Mouse (Mus musculus): ENCODE measurements around the gene Abca17. TPM values are rescaled to one million over a fixed set of nuclear protein-coding genes. Genes with fewer than 3 reads are reported as not detected.

The Abca17 gene
- polyA plus RNA-seq, 1 experiment from 2014 or later, result 0.07 TPM

GRCm38 (mm10) chr17:24349176-24349575 is 1.7 kb downstream of the Abca17 start:
- no peaks in the 10 kb centered on the region for H3K9me3 ChIP-seq (ENCODE audit: control insufficient read depth, low read length)
- H3K4me2 ChIP-seq (ENCODE audit: low read length), result no peak overlapping the region
- H3K36me3 ChIP-seq (ENCODE audit: control insufficient read depth, insufficient read depth, low read length), result no peaks in the 10 kb centered on the region
- peaks cover 15% of the 10 kb centered on the region for H3K27me3 ChIP-seq (ENCODE audit: control insufficient read depth, insufficient read depth, low read length)
- peaks cover 3 to 10% of the 10 kb centered on the region in 2 experiments; a peak in 3 of 4 replicates for H3K4me1 ChIP-seq (ENCODE audit: control insufficient read depth in 2 of 2, insufficient read depth in 2 of 2, low read length in 2 of 2)
- no peak overlapping the region for H3K27ac ChIP-seq (replicated peaks in 1 of 2; ENCODE audit: control insufficient read depth in 1 of 2, insufficient read depth in 1 of 2, low read depth in 2 of 2, low read length in 2 of 2)
- WGBS, result 74% methylated on average over 2 of the region's 2 CpGs
- ATAC-seq (ENCODE audit: insufficient number of reproducible peaks, insufficient read depth, low FRiP score, low read depth), result no peak
- H3K4me3 ChIP-seq (ENCODE audit: control insufficient read depth in 1 of 2, insufficient read depth in 1 of 2, low read depth in 1 of 2, low read length in 2 of 2), result no peak overlapping the region
- H3K9ac ChIP-seq (ENCODE audit: low read length), result no peak overlapping the region

DNA sequence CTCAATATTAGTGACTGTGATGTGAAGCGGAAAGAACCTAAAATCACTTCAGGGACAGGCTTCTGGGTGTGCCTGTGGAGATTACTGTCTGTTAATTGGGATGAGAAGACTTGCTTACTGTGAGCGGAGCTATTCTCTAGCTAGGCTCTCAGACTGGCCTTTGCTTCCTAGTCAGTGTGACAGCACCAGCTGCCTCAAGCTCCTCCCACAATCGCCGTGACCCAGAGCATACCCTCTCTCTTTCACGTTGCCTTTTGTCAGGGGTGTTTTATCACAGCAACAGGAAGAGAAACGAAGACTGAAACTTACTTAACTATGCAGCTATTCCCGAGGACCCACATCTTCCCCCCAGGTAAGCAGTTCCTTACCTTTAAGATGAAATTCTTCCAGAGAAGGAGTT is 4.0 kb downstream of the Abca17 start:
- WGBS, result 47% methylated on average over 7 of the region's 7 CpGs

DNA sequence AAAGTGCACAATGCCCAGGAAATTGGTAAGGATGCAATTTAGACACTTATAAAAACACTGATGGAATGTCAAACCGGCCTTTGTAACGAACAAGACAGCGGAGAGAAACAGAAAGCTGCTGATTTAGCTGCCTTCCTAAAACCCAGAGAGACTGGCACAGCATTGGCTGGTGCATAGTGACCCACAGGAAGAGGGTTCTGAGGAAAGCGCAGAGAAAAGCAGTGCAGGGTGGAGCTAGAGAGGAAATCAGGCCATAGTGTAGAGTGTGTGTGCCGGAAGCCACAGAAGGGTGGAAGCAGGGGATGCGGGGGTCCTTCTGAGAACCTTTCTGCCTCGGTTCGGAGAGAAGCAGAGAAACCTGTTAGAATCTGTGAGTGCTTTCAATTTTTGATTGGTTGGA is 6.2 kb downstream of the Abca17 start:
- Histone ChIP-seq H3K4me2 (ENCODE audit: low read length) (no peak overlapping the region), H3K27me3 (ENCODE audit: control insufficient read depth, insufficient read depth, low read length) (0 out of 2 replicates have a peak, but pooled peaks cover 4% of the 10 kb centered on the region), H3K27ac (replicated peaks in 1 of 2; ENCODE audit: control insufficient read depth in 1 of 2, insufficient read depth in 1 of 2, low read depth in 2 of 2, low read length in 2 of 2) (no peak overlapping the region), H3K36me3 (ENCODE audit: control insufficient read depth, insufficient read depth, low read length) (no peaks in the 10 kb centered on the region), H3K9me3 (ENCODE audit: control insufficient read depth, low read length) (no peaks in the 10 kb centered on the region), H3K4me3 (ENCODE audit: control insufficient read depth in 1 of 2, insufficient read depth in 1 of 2, low read depth in 1 of 2, low read length in 2 of 2) (no peak overlapping the region), H3K9ac (ENCODE audit: low read length) (no peak overlapping the region), H3K4me1 (ENCODE audit: control insufficient read depth in 2 of 2, insufficient read depth in 2 of 2, low read length in 2 of 2) (no peaks in the 10 kb centered on the region)
- 81% methylated on average over 8 of the region's 8 CpGs for WGBS
- ATAC-seq (ENCODE audit: insufficient number of reproducible peaks, insufficient read depth, low FRiP score, low read depth), result no peak

More for the DNA sequence above, 4.0 kb downstream of the Abca17 start:
- Histone ChIP-seq H3K36me3 (ENCODE audit: control insufficient read depth, insufficient read depth, low read length) (no peaks in the 10 kb centered on the region), H3K4me2 (ENCODE audit: low read length) (no peak overlapping the region), H3K4me3 (ENCODE audit: control insufficient read depth in 1 of 2, insufficient read depth in 1 of 2, low read depth in 1 of 2, low read length in 2 of 2) (no peak overlapping the region), H3K27ac (replicated peaks in 1 of 2; ENCODE audit: control insufficient read depth in 1 of 2, insufficient read depth in 1 of 2, low read depth in 2 of 2, low read length in 2 of 2) (no peak overlapping the region), H3K4me1 (ENCODE audit: control insufficient read depth in 2 of 2, insufficient read depth in 2 of 2, low read length in 2 of 2) (peaks cover 0 to 5% of the 10 kb centered on the region in 2 experiments; a peak in 2 of 4 replicates), H3K9me3 (ENCODE audit: control insufficient read depth, low read length) (no peaks in the 10 kb centered on the region), H3K27me3 (ENCODE audit: control insufficient read depth, insufficient read depth, low read length) (peaks cover 15% of the 10 kb centered on the region), H3K9ac (ENCODE audit: low read length) (no peak overlapping the region)
- no peak for ATAC-seq (ENCODE audit: insufficient number of reproducible peaks, insufficient read depth, low FRiP score, low read depth)

DNA sequence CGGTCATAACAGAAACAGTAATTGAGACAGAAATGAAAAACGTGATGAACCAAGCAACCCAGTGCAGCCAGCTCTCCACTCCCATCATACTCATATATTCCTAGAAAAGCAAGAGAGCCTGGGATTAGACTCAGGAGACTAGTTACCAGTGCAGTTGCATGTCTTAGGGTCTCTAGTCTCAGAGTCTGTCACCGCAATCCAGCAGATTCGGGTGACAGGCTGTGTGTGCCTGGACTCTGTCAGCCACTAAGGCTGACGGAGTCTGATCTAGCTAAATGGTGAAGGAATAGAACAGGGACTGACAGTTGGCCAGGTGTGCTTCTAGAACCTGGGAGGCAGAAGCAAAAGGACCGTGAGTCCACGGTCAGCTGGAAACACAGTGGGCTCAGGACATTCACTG is 23.2 kb downstream of the Abca17 start:
- no peak overlapping the region for H3K4me2 ChIP-seq (ENCODE audit: low read length)
- WGBS, result 70% methylated on average over 7 of the region's 7 CpGs

GRCm38 (mm10) chr17:24325051-24325450 is 25.8 kb downstream of the Abca17 start:
- WGBS, result 79% methylated on average over 10 of the region's 10 CpGs
- Histone ChIP-seq H3K4me1 (ENCODE audit: control insufficient read depth in 2 of 2, insufficient read depth in 2 of 2, low read length in 2 of 2) (no peaks in the 10 kb centered on the region), H3K4me3 (ENCODE audit: control insufficient read depth in 1 of 2, insufficient read depth in 1 of 2, low read depth in 1 of 2, low read length in 2 of 2) (no peak overlapping the region), H3K27ac (replicated peaks in 1 of 2; ENCODE audit: control insufficient read depth in 1 of 2, insufficient read depth in 1 of 2, low read depth in 2 of 2, low read length in 2 of 2) (no peak overlapping the region), H3K9me3 (ENCODE audit: control insufficient read depth, low read length) (peaks cover 4% of the 10 kb centered on the region), H3K27me3 (ENCODE audit: control insufficient read depth, insufficient read depth, low read length) (no peaks in the 10 kb centered on the region), H3K9ac (ENCODE audit: low read length) (no peak overlapping the region), H3K4me2 (ENCODE audit: low read length) (no peak overlapping the region), H3K36me3 (ENCODE audit: control insufficient read depth, insufficient read depth, low read length) (no peaks in the 10 kb centered on the region)
- no peak for ATAC-seq (ENCODE audit: insufficient number of reproducible peaks, insufficient read depth, low FRiP score, low read depth)

More for the DNA sequence above, 23.2 kb downstream of the Abca17 start:
- Histone ChIP-seq H3K4me3 (ENCODE audit: control insufficient read depth in 1 of 2, insufficient read depth in 1 of 2, low read depth in 1 of 2, low read length in 2 of 2) (no peak overlapping the region), H3K27ac (replicated peaks in 1 of 2; ENCODE audit: control insufficient read depth in 1 of 2, insufficient read depth in 1 of 2, low read depth in 2 of 2, low read length in 2 of 2) (no peak overlapping the region), H3K4me1 (ENCODE audit: control insufficient read depth in 2 of 2, insufficient read depth in 2 of 2, low read length in 2 of 2) (no peaks in the 10 kb centered on the region), H3K9me3 (ENCODE audit: control insufficient read depth, low read length) (no peaks in the 10 kb centered on the region; the same call in 1 of the 2 replicates), H3K36me3 (ENCODE audit: control insufficient read depth, insufficient read depth, low read length) (no peaks in the 10 kb centered on the region), H3K27me3 (ENCODE audit: control insufficient read depth, insufficient read depth, low read length) (no peaks in the 10 kb centered on the region), H3K9ac (ENCODE audit: low read length) (no peak overlapping the region)
- no peak for ATAC-seq (ENCODE audit: insufficient number of reproducible peaks, insufficient read depth, low FRiP score, low read depth)

- 73% methylated on average over 3 of the region's 3 CpGs for WGBS
- ATAC-seq (ENCODE audit: insufficient number of reproducible peaks, insufficient read depth, low FRiP score, low read depth), result no peak
- Histone ChIP-seq H3K4me3 (ENCODE audit: control insufficient read depth in 1 of 2, insufficient read depth in 1 of 2, low read depth in 1 of 2, low read length in 2 of 2) (no peak overlapping the region), H3K9ac (ENCODE audit: low read length) (no peak overlapping the region), H3K9me3 (ENCODE audit: control insufficient read depth, low read length) (peaks cover 4% of the 10 kb centered on the region), H3K27ac (replicated peaks in 1 of 2; ENCODE audit: control insufficient read depth in 1 of 2, insufficient read depth in 1 of 2, low read depth in 2 of 2, low read length in 2 of 2) (no peak overlapping the region), H3K27me3 (ENCODE audit: control insufficient read depth, insufficient read depth, low read length) (no peaks in the 10 kb centered on the region), H3K36me3 (ENCODE audit: control insufficient read depth, insufficient read depth, low read length) (no peaks in the 10 kb centered on the region), H3K4me2 (ENCODE audit: low read length) (no peak overlapping the region), H3K4me1 (ENCODE audit: control insufficient read depth in 2 of 2, insufficient read depth in 2 of 2, low read length in 2 of 2) (no peaks in the 10 kb centered on the region)
These were observed 30.0 kb downstream of the Abca17 start for GRCm38 (mm10) chr17:24320826-24321225.

DNA sequence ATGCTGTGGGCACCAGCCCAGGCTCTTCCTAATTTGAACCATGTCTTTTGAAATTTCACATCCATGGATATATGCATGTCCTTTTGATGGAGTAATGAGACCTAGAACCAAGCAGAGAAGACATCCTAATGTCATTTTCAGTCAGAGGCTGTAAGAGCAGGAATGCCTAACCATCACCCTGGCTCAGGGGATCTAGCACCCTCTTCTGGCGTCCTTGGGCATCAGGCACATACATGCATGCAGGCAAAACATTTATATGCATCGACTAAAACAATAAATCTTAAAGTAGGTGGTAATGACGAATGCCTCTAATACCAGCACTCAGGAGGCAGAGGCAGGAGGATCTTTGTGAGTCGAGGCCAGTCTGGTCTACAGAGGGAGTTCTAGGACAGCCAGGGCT is 43.4 kb downstream of the Abca17 start:
- H3K27me3 ChIP-seq (ENCODE audit: control insufficient read depth, insufficient read depth, low read length), result no peaks in the 10 kb centered on the region
- H3K4me1 ChIP-seq (ENCODE audit: control insufficient read depth in 2 of 2, insufficient read depth in 2 of 2, low read length in 2 of 2), result no peaks in the 10 kb centered on the region
- H3K4me2 ChIP-seq (ENCODE audit: low read length), result no peak overlapping the region
- no peak for ATAC-seq (ENCODE audit: insufficient number of reproducible peaks, insufficient read depth, low FRiP score, low read depth)
- 40% methylated on average over 4 of the region's 4 CpGs for WGBS
- no peak overlapping the region for H3K9ac ChIP-seq (ENCODE audit: low read length)
- no peak overlapping the region for H3K4me3 ChIP-seq (ENCODE audit: control insufficient read depth in 1 of 2, insufficient read depth in 1 of 2, low read depth in 1 of 2, low read length in 2 of 2)
- no peaks in the 10 kb centered on the region for H3K9me3 ChIP-seq (ENCODE audit: control insufficient read depth, low read length)
- no peak overlapping the region for H3K27ac ChIP-seq (replicated peaks in 1 of 2; ENCODE audit: control insufficient read depth in 1 of 2, insufficient read depth in 1 of 2, low read depth in 2 of 2, low read length in 2 of 2)
- H3K36me3 ChIP-seq (ENCODE audit: control insufficient read depth, insufficient read depth, low read length), result no peaks in the 10 kb centered on the region

GRCm38 (mm10) chr17:24300651-24301050 is 50.2 kb downstream of the Abca17 start:
- no peaks in the 10 kb centered on the region for H3K36me3 ChIP-seq (ENCODE audit: control insufficient read depth, insufficient read depth, low read length)
- no peaks in the 10 kb centered on the region for H3K9me3 ChIP-seq (ENCODE audit: control insufficient read depth, low read length)
- ATAC-seq (ENCODE audit: insufficient number of reproducible peaks, insufficient read depth, low FRiP score, low read depth), result no peak
- no peak overlapping the region for H3K27ac ChIP-seq (replicated peaks in 1 of 2; ENCODE audit: control insufficient read depth in 1 of 2, insufficient read depth in 1 of 2, low read depth in 2 of 2, low read length in 2 of 2)
- no peak overlapping the region for H3K4me3 ChIP-seq (ENCODE audit: control insufficient read depth in 1 of 2, insufficient read depth in 1 of 2, low read depth in 1 of 2, low read length in 2 of 2)
- H3K9ac ChIP-seq (ENCODE audit: low read length), result no peak overlapping the region; the same call in 1 of the 2 replicates
- no peaks in the 10 kb centered on the region for H3K27me3 ChIP-seq (ENCODE audit: control insufficient read depth, insufficient read depth, low read length)
- H3K4me1 ChIP-seq (ENCODE audit: control insufficient read depth in 2 of 2, insufficient read depth in 2 of 2, low read length in 2 of 2), result peaks cover 0 to 11% of the 10 kb centered on the region in 2 experiments; a peak in 1 of 4 replicates
- no peak overlapping the region for H3K4me2 ChIP-seq (ENCODE audit: low read length)
- WGBS, result 10% methylated on average over 4 of the region's 4 CpGs
